In genomic region chr15:80253530-80253929, GRCm38 (mm10) we compare ENCODE assay signal across 8 mouse cellular contexts. TPM values are rescaled to one million over a fixed set of nuclear protein-coding genes. Genes with fewer than 3 reads are reported as not detected.
DNase-seq lines count a peak whose midpoint lies in the region; ATAC-seq and TF ChIP-seq lines count a peak whose summit lies in the region.

No protein-coding gene starts in this region.

- peaks cover 17% of the 10 kb centered on the region for H3K79me2 ChIP-seq in myocyte (ENCODE audit: control insufficient read depth, insufficient read depth)

- peaks cover 45% of the 10 kb centered on the region for H3K36me3 ChIP-seq in kidney, postnatal 0 days (ENCODE audit: insufficient read depth, low read length)
- peaks cover 58% of the 10 kb centered on the region for H3K36me3 ChIP-seq in embryonic facial prominence, embryonic 13.5 days
- H3K36me3 ChIP-seq in intestine, embryonic 15.5 days: peaks cover 34% of the 10 kb centered on the region
- peaks cover 55% of the 10 kb centered on the region for H3K36me3 ChIP-seq in myocyte (ENCODE audit: control insufficient read depth, insufficient read depth)

- H3K27me3 ChIP-seq in kidney, postnatal 0 days (ENCODE audit: insufficient read depth, low read length): no peaks in the 10 kb centered on the region
- H3K27me3 ChIP-seq in embryonic facial prominence, embryonic 13.5 days: no peaks in the 10 kb centered on the region
- no peaks in the 10 kb centered on the region for H3K27me3 ChIP-seq in intestine, embryonic 15.5 days (replicated peaks)
- no peaks in the 10 kb centered on the region for H3K27me3 ChIP-seq in myocyte (ENCODE audit: control insufficient read depth, insufficient read depth, insufficient read length)

- peak overlapping the region; percentile 98 for H3K27ac ChIP-seq in kidney, postnatal 0 days
- H3K27ac ChIP-seq in embryonic facial prominence, embryonic 13.5 days: peak overlapping the region; percentile 98
- H3K27ac ChIP-seq in intestine, embryonic 15.5 days: peak overlapping the region; percentile 99

- 10% methylated on average over 2 of the region's 2 CpGs for WGBS in kidney, postnatal 0 days
- 14% methylated on average over 2 of the region's 2 CpGs for WGBS in embryonic facial prominence, embryonic 13.5 days
- 27% methylated on average over 2 of the region's 2 CpGs for WGBS in intestine, embryonic 15.5 days

- H3K4me1 ChIP-seq in kidney, postnatal 0 days (replicated peaks; ENCODE audit: insufficient read depth, low read length): peaks cover 28% of the 10 kb centered on the region
- peaks cover 45% of the 10 kb centered on the region for H3K4me1 ChIP-seq in embryonic facial prominence, embryonic 13.5 days
- peaks cover 33% of the 10 kb centered on the region for H3K4me1 ChIP-seq in intestine, embryonic 15.5 days (replicated peaks)

- no peak overlapping the region for H3K4me3 ChIP-seq in kidney, postnatal 0 days (replicated peaks; ENCODE audit: low read depth, low read length)
- no peak overlapping the region for H3K4me3 ChIP-seq in embryonic facial prominence, embryonic 13.5 days
- no peak overlapping the region for H3K4me3 ChIP-seq in intestine, embryonic 15.5 days (replicated peaks)
- no peak overlapping the region for H3K4me3 ChIP-seq in myocyte

- no peak overlapping the region for H3ac ChIP-seq in myocyte (ENCODE audit: control insufficient read depth, insufficient read length)

- H3K9ac ChIP-seq in kidney, postnatal 0 days (ENCODE audit: low read depth, low read length): peak overlapping the region; percentile 38; the same call in 1 of the 2 replicates
- H3K9ac ChIP-seq in embryonic facial prominence, embryonic 13.5 days: peak overlapping the region; percentile 100; the same call in 1 of the 2 replicates
- H3K9ac ChIP-seq in intestine, embryonic 15.5 days: peak overlapping the region; percentile 8; the same call in 1 of the 2 replicates

- no peak for ATAC-seq in kidney, postnatal 0 days (replicated peaks; ENCODE audit: low FRiP score, low read depth)
- ATAC-seq in embryonic facial prominence, embryonic 13.5 days (ENCODE audit: insufficient number of reproducible peaks, insufficient read depth, low FRiP score, low TSS enrichment, low read depth): no peak
- no peak for ATAC-seq in intestine, embryonic 15.5 days
- ATAC-seq in granulocyte monocyte progenitor cell, adult 5-6 weeks (replicated peaks; ENCODE audit: poor library complexity, severe bottlenecking): no peak
- no peak for ATAC-seq in erythroid progenitor cell, adult 5-6 weeks (replicated peaks; ENCODE audit: low FRiP score, poor library complexity, severe bottlenecking)

- no peak for TF ChIP-seq CTCF in kidney, postnatal 0 days (IDR thresholded peaks at IDR 0.05; ENCODE audit: low read depth)

- peak; percentile 86 for DNase-seq in kidney, postnatal 0 days (ENCODE audit: low spot score)
- DNase-seq in kidney, adult 9 months: no peak
- DNase-seq in adrenal gland, postnatal 36 days: no peak

- H3K4me2 ChIP-seq in kidney, postnatal 0 days (ENCODE audit: low read length): 0 out of 2 replicates have a peak overlapping the region, but pooled peaks have one; percentile 98
- peak overlapping the region; percentile 95; the same call in 1 of the 2 replicates for H3K4me2 ChIP-seq in embryonic facial prominence, embryonic 13.5 days
- H3K4me2 ChIP-seq in intestine, embryonic 15.5 days (replicated peaks): peak overlapping the region; percentile 81
- H3K4me2 ChIP-seq in myocyte (ENCODE audit: low read depth): peak overlapping the region; percentile 86

- no peak for TF ChIP-seq POLR2A in myocyte (IDR thresholded peaks at IDR 0.05; ENCODE audit: insufficient read length, low read depth)

- no peaks in the 10 kb centered on the region for H3K9me3 ChIP-seq in kidney, postnatal 0 days (replicated peaks; ENCODE audit: low read length)
- no peaks in the 10 kb centered on the region for H3K9me3 ChIP-seq in embryonic facial prominence, embryonic 13.5 days
- H3K9me3 ChIP-seq in intestine, embryonic 15.5 days: no peaks in the 10 kb centered on the region

TF ChIP-seq in myocyte, 11 proteins besides CTCF, POLR2A, EP300 and RAD21:
- TF ChIP-seq REST (IDR thresholded peaks at IDR 0.05; ENCODE audit: insufficient read depth, insufficient read length) (no peak), TCF3 (IDR thresholded peaks at IDR 0.05; ENCODE audit: insufficient read length, low read depth) (no peak), E2F4 (IDR thresholded peaks at IDR 0.05; ENCODE audit: insufficient read depth) (no peak), CEBPB (IDR thresholded peaks at IDR 0.05; ENCODE audit: insufficient read depth, poor library complexity, severe bottlenecking) (no peak), MYOD1 (IDR thresholded peaks at IDR 0.05; ENCODE audit: control insufficient read depth in 1 of 3, insufficient read length in 2 of 3, low read depth in 2 of 3) (no peak), MAX (IDR thresholded peaks at IDR 0.05; ENCODE audit: low read depth) (no peak), USF1 (IDR thresholded peaks at IDR 0.05; ENCODE audit: low read depth) (no peak), SRF (IDR thresholded peaks at IDR 0.05; ENCODE audit: control insufficient read depth, insufficient read length, low read depth) (no peak), TCF12 (IDR thresholded peaks at IDR 0.05; ENCODE audit: insufficient read depth, poor library complexity, severe bottlenecking) (no peak)

RNA-seq across cellular contexts. Expression of gene Atf4, which starts 1.5 kb away (rescaled TPM):
- 116 and 118 TPM in 2 replicates for polyA plus RNA-seq in kidney, postnatal 0 days (2015; fragmentation: Nextera tagmentation; extraction: Ambion mirVana)
- polyA plus RNA-seq in embryonic facial prominence, embryonic 13.5 days (2015; fragmentation: Nextera tagmentation; extraction: Ambion mirVana): 115 and 123 TPM in 2 replicates
- polyA plus RNA-seq in intestine, embryonic 15.5 days (2015; fragmentation: Nextera tagmentation; extraction: Ambion mirVana): 138 and 143 TPM in 2 replicates
- 1,038 TPM for polyA plus RNA-seq in myocyte (2012; fragmentation: generic; extraction: Trizol)
- total RNA-seq in granulocyte monocyte progenitor cell, adult 5-6 weeks (2014; fragmentation: Nextera tagmentation): 195 and 214 TPM in 2 replicates
- total RNA-seq in granulocyte monocyte progenitor cell, adult 5-6 weeks (2017): 361 and 380 TPM in 2 replicates
- 287 and 355 TPM in 2 replicates for total RNA-seq in erythroid progenitor cell, adult 5-6 weeks (2015; ENCODE audit: low replicate concordance)
- 402 and 410 TPM in 2 replicates for total RNA-seq in erythroid progenitor cell, adult 5-6 weeks (2017; ENCODE audit: low replicate concordance)
- 100 to 1,000 TPM; 263 to 281 TPM for total RNA-seq in adrenal gland, postnatal 36 days (2021)

RNA-seq across cellular contexts. Expression of gene Rps19bp1, which starts 10.6 kb away (rescaled TPM):
- 53.5 and 62.7 TPM in 2 replicates for polyA plus RNA-seq in kidney, postnatal 0 days (2015; fragmentation: Nextera tagmentation; extraction: Ambion mirVana)
- 67.0 and 67.3 TPM in 2 replicates for polyA plus RNA-seq in embryonic facial prominence, embryonic 13.5 days (2015; fragmentation: Nextera tagmentation; extraction: Ambion mirVana)
- polyA plus RNA-seq in intestine, embryonic 15.5 days (2015; fragmentation: Nextera tagmentation; extraction: Ambion mirVana): 55.4 and 56.0 TPM in 2 replicates
- 144 TPM for polyA plus RNA-seq in myocyte (2012; fragmentation: generic; extraction: Trizol)
- 34.9 and 40.9 TPM in 2 replicates for total RNA-seq in granulocyte monocyte progenitor cell, adult 5-6 weeks (2014; fragmentation: Nextera tagmentation)
- total RNA-seq in granulocyte monocyte progenitor cell, adult 5-6 weeks (2017): 32.7 and 40.0 TPM in 2 replicates
- total RNA-seq in erythroid progenitor cell, adult 5-6 weeks (2015; ENCODE audit: low replicate concordance): 13.8 and 15.5 TPM in 2 replicates
- 3.8 and 11.3 TPM in 2 replicates for total RNA-seq in erythroid progenitor cell, adult 5-6 weeks (2017; ENCODE audit: low replicate concordance)
- total RNA-seq in adrenal gland, postnatal 36 days (2021): 10 to 100 TPM; 41.4 to 46.9 TPM

RNA-seq across cellular contexts. Expression of gene AC140267.1, which starts 17.9 kb away (rescaled TPM):
- not detected in 2 replicates for polyA plus RNA-seq in kidney, postnatal 0 days (2015; fragmentation: Nextera tagmentation; extraction: Ambion mirVana)
- polyA plus RNA-seq in embryonic facial prominence, embryonic 13.5 days (2015; fragmentation: Nextera tagmentation; extraction: Ambion mirVana): not detected in 2 replicates
- not detected in 2 replicates for polyA plus RNA-seq in intestine, embryonic 15.5 days (2015; fragmentation: Nextera tagmentation; extraction: Ambion mirVana)
- not detected for polyA plus RNA-seq in myocyte (2012; fragmentation: generic; extraction: Trizol)
- total RNA-seq in granulocyte monocyte progenitor cell, adult 5-6 weeks (2014; fragmentation: Nextera tagmentation): 39.4 TPM in 1 of 2 replicates, not detected in the other
- total RNA-seq in granulocyte monocyte progenitor cell, adult 5-6 weeks (2017): not detected in 2 replicates
- 43.2 TPM in 1 of 2 replicates, not detected in the other for total RNA-seq in erythroid progenitor cell, adult 5-6 weeks (2015; ENCODE audit: low replicate concordance)
- not detected in 2 replicates for total RNA-seq in erythroid progenitor cell, adult 5-6 weeks (2017; ENCODE audit: low replicate concordance)
- total RNA-seq in adrenal gland, postnatal 36 days (2021): 10 to 100 TPM; 13.7 to 16.1 TPM

RNA-seq across cellular contexts. Expression of gene Mief1, which starts 19.7 kb away (rescaled TPM):
- polyA plus RNA-seq in kidney, postnatal 0 days (2015; fragmentation: Nextera tagmentation; extraction: Ambion mirVana): 19.9 and 20.5 TPM in 2 replicates
- 31.5 and 34.4 TPM in 2 replicates for polyA plus RNA-seq in embryonic facial prominence, embryonic 13.5 days (2015; fragmentation: Nextera tagmentation; extraction: Ambion mirVana)
- 29.7 and 33.1 TPM in 2 replicates for polyA plus RNA-seq in intestine, embryonic 15.5 days (2015; fragmentation: Nextera tagmentation; extraction: Ambion mirVana)
- 24.3 TPM for polyA plus RNA-seq in myocyte (2012; fragmentation: generic; extraction: Trizol)
- total RNA-seq in granulocyte monocyte progenitor cell, adult 5-6 weeks (2014; fragmentation: Nextera tagmentation): 20.3 and 31.4 TPM in 2 replicates
- total RNA-seq in granulocyte monocyte progenitor cell, adult 5-6 weeks (2017): 19.2 and 20.8 TPM in 2 replicates
- total RNA-seq in erythroid progenitor cell, adult 5-6 weeks (2015; ENCODE audit: low replicate concordance): 15.5 and 18.9 TPM in 2 replicates
- 18.1 and 23.0 TPM in 2 replicates for total RNA-seq in erythroid progenitor cell, adult 5-6 weeks (2017; ENCODE audit: low replicate concordance)
- 10 to 100 TPM; 44.7 to 49.2 TPM for total RNA-seq in adrenal gland, postnatal 36 days (2021)

RNA-seq across cellular contexts. Expression of gene Cacna1i, which starts 33.5 kb away (rescaled TPM):
- polyA plus RNA-seq in kidney, postnatal 0 days (2015; fragmentation: Nextera tagmentation; extraction: Ambion mirVana): not detected in 2 replicates
- polyA plus RNA-seq in embryonic facial prominence, embryonic 13.5 days (2015; fragmentation: Nextera tagmentation; extraction: Ambion mirVana): not detected in 2 replicates
- polyA plus RNA-seq in intestine, embryonic 15.5 days (2015; fragmentation: Nextera tagmentation; extraction: Ambion mirVana): not detected in 2 replicates
- 0.04 TPM for polyA plus RNA-seq in myocyte (2012; fragmentation: generic; extraction: Trizol)
- not detected in 2 replicates for total RNA-seq in granulocyte monocyte progenitor cell, adult 5-6 weeks (2014; fragmentation: Nextera tagmentation)
- not detected in 2 replicates for total RNA-seq in granulocyte monocyte progenitor cell, adult 5-6 weeks (2017)
- total RNA-seq in erythroid progenitor cell, adult 5-6 weeks (2015; ENCODE audit: low replicate concordance): not detected in 2 replicates
- total RNA-seq in erythroid progenitor cell, adult 5-6 weeks (2017; ENCODE audit: low replicate concordance): not detected in 2 replicates
- total RNA-seq in adrenal gland, postnatal 36 days (2021): under 1 TPM; 0.30 to 0.63 TPM

Comparison
In these comparisons a context has a peak if more than half of its experiments do, and no peak if none do; other contexts are left out.
1. H3K9ac ChIP-seq: peak in every context shown above with its lines; median percentile 100 in embryonic facial prominence, embryonic 13.5 days; 38 in kidney, postnatal 0 days; 8 in intestine, embryonic 15.5 days.